Mouse (Mus musculus) thymus, adult 2 months (tissue): ENCODE data around the gene Slc17a5. TPM values are rescaled to one million over a fixed set of nuclear protein-coding genes. Genes with fewer than 3 reads are reported as not detected.
"Not testable (repeated sequence)": the region's sequence is repeated elsewhere in the genome, so short reads cannot be mapped to it uniquely, and the experiment has no call there.

Source experiments
- DNase-seq: peaks from one replicate; pipeline ENCODE4 v3.0.0; 2021
- H3K27ac ChIP-seq: fragments of 200-500 bp; 2 replicates; pipeline ENCODE4 v1.5.1; 2012; ENCODE audit warnings: low read length, control low read depth; ENCODE audit not compliant: control insufficient read depth, insufficient read depth
- H3K27me3 ChIP-seq: fragments of 200-500 bp; 2 replicates; pipeline ENCODE4 v1.6.1; 2012; ENCODE audit warnings: mild to moderate bottlenecking, low read length, moderate library complexity, mixed read lengths; ENCODE audit not compliant: control insufficient read depth, insufficient read depth
- H3K36me3 ChIP-seq: fragments of 200-500 bp; 2 replicates; pipeline ENCODE4 v1.6.1; 2012; ENCODE audit warnings: mild to moderate bottlenecking, low read length, moderate library complexity; ENCODE audit not compliant: control insufficient read depth, insufficient read depth
- H3K4me1 ChIP-seq: fragments of 200-500 bp; replicated peaks from 2 replicates; pipeline ENCODE4 v1.6.1; 2012; ENCODE audit warnings: low read length; ENCODE audit not compliant: control insufficient read depth, insufficient read depth
- H3K4me3 ChIP-seq: fragments of 200-500 bp; 2 replicates; pipeline ENCODE4 v1.5.1; 2012; ENCODE audit warnings: mild to moderate bottlenecking, low read length, control low read depth, moderate library complexity; ENCODE audit not compliant: control insufficient read depth, insufficient read depth
- CTCF ChIP-seq: fragments of 200-500 bp; IDR thresholded peaks from 2 replicates; pipeline ENCODE4 v1.5.1; 2012; ENCODE audit warnings: mild to moderate bottlenecking, control low read depth, low read length, moderate library complexity, borderline replicate concordance; ENCODE audit not compliant: control insufficient read depth, poor library complexity, insufficient read depth; ENCODE audit errors: extremely low read depth
- POLR2A ChIP-seq: fragments of 200-500 bp; IDR thresholded peaks from 2 replicates; pipeline ENCODE4 v1.6.1; 2012; ENCODE audit warnings: mild to moderate bottlenecking, low read length, control low read depth, moderate library complexity; ENCODE audit not compliant: control insufficient read depth, poor library complexity, insufficient read depth; ENCODE audit errors: extremely low read depth
- WGBS: fragments of 180-500 bp; shearing (Covaris S2); methylation state at CpG from one replicate; pipeline ENCODE4 v1.1.7; 2018; 5-methylcytosine and 5-hydroxymethylcytosine counted together
- polyA plus RNA-seq: library from polyadenylated mRNA; depleted of rRNA; stranded (reverse); fragments of >200 nt; gene quantifications from 2 replicates; pipeline ENCODE4 v1.2.3, GENCODE M21; 2012

Gene Slc17a5
- polyA plus RNA-seq, 1 experiment: 16.6 TPM

- no peak for DNase-seq
- H3K4me3 ChIP-seq: no peak overlapping the region
- WGBS: 98% methylated on average over 17 of the region's 17 CpGs
- H3K27me3 ChIP-seq: no peaks in the 10 kb centered on the region
- peaks cover 9% of the 10 kb centered on the region for H3K4me1 ChIP-seq
- H3K36me3 ChIP-seq: no peaks in the 10 kb centered on the region
- TF ChIP-seq POLR2A (no peak), CTCF (no peak)
- no peak overlapping the region for H3K27ac ChIP-seq
These were observed 62.2 kb downstream of the Slc17a5 start for GRCm38 (mm10) chr9:78525451-78526135.

GRCm38 (mm10) chr9:78521689-78522088 is 66.2 kb downstream of the Slc17a5 start:
- 16% methylated on average over 14 of the region's 14 CpGs for WGBS
- DNase-seq: peak; percentile 62
- H3K27me3 ChIP-seq: no peaks in the 10 kb centered on the region
- H3K4me3 ChIP-seq: peak overlapping the region; percentile 37
- peak; percentile 80; the same call in 1 of the 2 replicates for TF ChIP-seq CTCF
- TF ChIP-seq POLR2A: no peak
- H3K36me3 ChIP-seq: no peaks in the 10 kb centered on the region
- H3K27ac ChIP-seq: no peak overlapping the region
- H3K4me1 ChIP-seq: peaks cover 14% of the 10 kb centered on the region

- TF ChIP-seq POLR2A (no peak), CTCF (no peak)
- 8% methylated on average over 40 of the region's 40 CpGs for WGBS
- Histone ChIP-seq H3K27ac (no peak overlapping the region), H3K27me3 (no peaks in the 10 kb centered on the region), H3K4me3 (peak overlapping the region; percentile 38), H3K4me1 (peaks cover 14% of the 10 kb centered on the region), H3K36me3 (no peaks in the 10 kb centered on the region)
- peak; percentile 30 for DNase-seq
These were observed 66.8 kb downstream of the Slc17a5 start for GRCm38 (mm10) chr9:78520780-78521601.

GRCm38 (mm10) chr9:78520127-78520779 is 67.6 kb downstream of the Slc17a5 start:
- Histone ChIP-seq H3K36me3 (no peaks in the 10 kb centered on the region), H3K27ac (no peak overlapping the region), H3K27me3 (no peaks in the 10 kb centered on the region), H3K4me1 (peaks cover 14% of the 10 kb centered on the region), H3K4me3 (peak overlapping the region; percentile 38)
- DNase-seq: no peak
- 49% methylated on average over 15 of the region's 15 CpGs for WGBS
- TF ChIP-seq CTCF: no peak
- no peak for TF ChIP-seq POLR2A

- H3K27ac ChIP-seq, DNase-seq, H3K36me3 ChIP-seq, H3K27me3 ChIP-seq, H3K4me3 ChIP-seq: not testable (repeated sequence)
- WGBS: 81% methylated on average over 3 of the region's 3 CpGs
- H3K4me1 ChIP-seq: peaks cover 14% of the 10 kb centered on the region
These were observed 70.6 kb downstream of the Slc17a5 start for GRCm38 (mm10) chr9:78517237-78517636.

- 88% methylated on average over 3 of the region's 3 CpGs for WGBS
- Histone ChIP-seq H3K4me3 (no peak overlapping the region), H3K27me3 (no peaks in the 10 kb centered on the region), H3K4me1 (peaks cover 10% of the 10 kb centered on the region), H3K27ac (no peak overlapping the region), H3K36me3 (no peaks in the 10 kb centered on the region)
- no peak for TF ChIP-seq POLR2A
- TF ChIP-seq CTCF: no peak
- DNase-seq: no peak
These were observed 71.7 kb downstream of the Slc17a5 start for GRCm38 (mm10) chr9:78516125-78516524.
